Mouse (Mus musculus) B cell, adult 2 months (primary cell): Measurements from ENCODE around the gene BC025920.

ENCODE experiments used
- DNase-seq, 2 experiments: peaks; one replicate each; pipeline ENCODE4 v3.0.0; 2022

The BC025920 gene

GRCm38 (mm10) chr10:81605974-81606751 is at the start of gene BC025920:
Gene BC025920, plus strand, starts transcription at chr10:81606270.
- peak; percentile 84 to 86 for DNase-seq

- peak; percentile 60 to 61 for DNase-seq
Measured at GRCm38 (mm10) chr10:81556282-81556681, 49.8 kb upstream of the BC025920 start.

- DNase-seq: no peak
Measured at GRCm38 (mm10) chr10:81557491-81557890, 48.6 kb upstream of the BC025920 start.

GRCm38 (mm10) chr10:81559163-81559626 is 46.9 kb upstream of the BC025920 start, which contains the start of gene Aes:
Gene Aes, plus strand, starts transcription at chr10:81559488.
- peak; percentile 78 for DNase-seq

- peak; percentile 55 to 60 for DNase-seq
Measured at GRCm38 (mm10) chr10:81559627-81560539, 46.2 kb upstream of the BC025920 start.

- DNase-seq: peak; percentile 72 to 73
Measured at GRCm38 (mm10) chr10:81560719-81561459, 45.2 kb upstream of the BC025920 start.

GRCm38 (mm10) chr10:81562411-81562810 is 43.7 kb upstream of the BC025920 start:
- no peak for DNase-seq

- no peak for DNase-seq
Measured at GRCm38 (mm10) chr10:81563481-81563880, 42.6 kb upstream of the BC025920 start.

GRCm38 (mm10) chr10:81564216-81564615 is 41.9 kb upstream of the BC025920 start:
- DNase-seq: no peak

GRCm38 (mm10) chr10:81564734-81565133 is 41.3 kb upstream of the BC025920 start:
- DNase-seq: peak; percentile 80 to 82

GRCm38 (mm10) chr10:81565257-81566228 is 40.5 kb upstream of the BC025920 start:
- no peak for DNase-seq

- no peak for DNase-seq
Measured at GRCm38 (mm10) chr10:81568381-81569191, 37.5 kb upstream of the BC025920 start.

GRCm38 (mm10) chr10:81569507-81570237 is 36.4 kb upstream of the BC025920 start:
- no peak for DNase-seq

GRCm38 (mm10) chr10:81570238-81570800 is 35.8 kb upstream of the BC025920 start:
- no peak for DNase-seq

GRCm38 (mm10) chr10:81570831-81571500 is 35.1 kb upstream of the BC025920 start:
- peak; percentile 82 to 84 for DNase-seq

GRCm38 (mm10) chr10:81571501-81571876 is 34.6 kb upstream of the BC025920 start:
- DNase-seq: peak; percentile 90 to 91

GRCm38 (mm10) chr10:81572133-81572671 is 33.9 kb upstream of the BC025920 start:
- DNase-seq: no peak

GRCm38 (mm10) chr10:81572975-81573374 is 33.1 kb upstream of the BC025920 start:
- DNase-seq: no peak
